Mouse (Mus musculus) embryonic facial prominence, embryonic 11.5 days (tissue): Measurements from ENCODE around the gene Pxdn. TPM values are rescaled to one million over a fixed set of nuclear protein-coding genes. Genes with fewer than 3 reads are reported as not detected.

Experiments used
- ATAC-seq: fragments of 200-750 bp; cut with Nextera tagmentation; replicated peaks from 2 replicates; pipeline ENCODE4 v1.8.0; 2017; ENCODE audit warnings: low read depth; ENCODE audit not compliant: insufficient number of reproducible peaks, low FRiP score, low TSS enrichment
- DNase-seq: peaks from one replicate; pipeline ENCODE4 v3.0.0-alpha.2; 2015; ENCODE audit warnings: low spot score
- H3K27ac ChIP-seq: fragments of 300-500 bp; sonication (generic); replicated peaks from 2 replicates; pipeline ENCODE4 v1.5.1; 2014; ENCODE audit warnings: mild to moderate bottlenecking, low read depth, low read length, control low read depth
- H3K27me3 ChIP-seq: fragments of 300-500 bp; sonication (generic); 2 replicates; pipeline ENCODE4 v1.6.1; 2014; ENCODE audit warnings: mild to moderate bottlenecking, low read length, moderate library complexity, mixed read lengths; ENCODE audit not compliant: control insufficient read depth, insufficient read depth
- H3K36me3 ChIP-seq: fragments of 300-500 bp; sonication (generic); replicated peaks from 2 replicates; pipeline ENCODE4 v1.6.1; 2014; ENCODE audit warnings: low read depth, mild to moderate bottlenecking, low read length, moderate library complexity, mixed read lengths; ENCODE audit not compliant: control insufficient read depth, insufficient read depth
- H3K4me1 ChIP-seq: fragments of 300-500 bp; sonication (generic); 2 replicates; pipeline ENCODE4 v1.6.1; 2014; ENCODE audit warnings: low read length, mixed read lengths; ENCODE audit not compliant: control insufficient read depth, insufficient read depth
- H3K4me2 ChIP-seq: fragments of 300-500 bp; sonication (generic); 2 replicates; pipeline ENCODE4 v1.6.1; 2014; ENCODE audit warnings: low read depth, mild to moderate bottlenecking, control low read depth, low read length, moderate library complexity
- H3K4me3 ChIP-seq: fragments of 300-500 bp; sonication (generic); 2 replicates; pipeline ENCODE4 v1.5.1; 2014; ENCODE audit warnings: low read depth, low read length, control low read depth
- H3K9ac ChIP-seq: fragments of 300-500 bp; sonication (generic); replicated peaks from 2 replicates; pipeline ENCODE4 v1.6.1; 2014; ENCODE audit warnings: mild to moderate bottlenecking, control low read depth, low read length
- H3K9me3 ChIP-seq: fragments of 300-500 bp; sonication (generic); replicated peaks from 2 replicates; pipeline ENCODE4 v1.6.1; 2016; ENCODE audit warnings: mild to moderate bottlenecking, low read length, inconsistent platforms, mixed read lengths; ENCODE audit not compliant: control insufficient read depth
- WGBS: fragments of 180-500 bp; shearing (Covaris S2); extraction: QIAGEN DNeasy Blood & Tissue Kit; methylation state at CpG from one replicate; pipeline ENCODE4 v1.1.7; 2014; 5-methylcytosine and 5-hydroxymethylcytosine counted together
- polyA plus RNA-seq: library from polyadenylated mRNA; unstranded; fragments of >200 nt; fragmentation: Nextera tagmentation; extraction: Ambion mirVana; gene quantifications from 2 replicates; pipeline ENCODE4 v1.2.1, GENCODE M21; 2014

Pxdn gene
- polyA plus RNA-seq, 1 experiment from 2014 or later: 110 TPM

DNA sequence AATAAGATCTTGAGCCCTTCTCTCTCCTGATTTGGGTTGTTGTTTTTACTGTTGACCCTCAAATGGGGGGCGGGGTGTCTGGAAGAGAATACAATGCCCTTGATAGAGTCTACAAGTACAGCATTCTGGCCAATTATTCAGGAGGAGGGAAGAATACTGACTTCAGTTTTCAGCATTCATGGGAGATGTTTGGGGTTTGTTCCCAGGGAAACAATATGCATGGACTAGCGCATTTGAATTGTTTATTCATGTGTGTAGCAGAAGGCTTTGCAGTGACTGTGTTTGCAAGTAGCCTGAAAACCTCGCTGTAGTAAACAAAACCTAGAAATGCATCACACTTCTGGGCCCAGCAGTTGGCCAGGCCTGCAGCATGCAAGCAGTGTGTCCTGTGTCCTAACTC, 17.1 kb downstream of the Pxdn start:
- WGBS: 82% methylated on average over 3 of the region's 3 CpGs
- Histone ChIP-seq H3K27ac (0 out of 2 replicates have a peak overlapping the region, but pooled peaks have one; percentile 32), H3K36me3 (no peaks in the 10 kb centered on the region), H3K9ac (no peak overlapping the region), H3K4me2 (no peak overlapping the region), H3K4me3 (no peak overlapping the region), H3K27me3 (no peaks in the 10 kb centered on the region), H3K9me3 (no peaks in the 10 kb centered on the region), H3K4me1 (no peaks in the 10 kb centered on the region; the same call in 1 of the 2 replicates)
- ATAC-seq (no peak), DNase-seq (no peak)

DNA sequence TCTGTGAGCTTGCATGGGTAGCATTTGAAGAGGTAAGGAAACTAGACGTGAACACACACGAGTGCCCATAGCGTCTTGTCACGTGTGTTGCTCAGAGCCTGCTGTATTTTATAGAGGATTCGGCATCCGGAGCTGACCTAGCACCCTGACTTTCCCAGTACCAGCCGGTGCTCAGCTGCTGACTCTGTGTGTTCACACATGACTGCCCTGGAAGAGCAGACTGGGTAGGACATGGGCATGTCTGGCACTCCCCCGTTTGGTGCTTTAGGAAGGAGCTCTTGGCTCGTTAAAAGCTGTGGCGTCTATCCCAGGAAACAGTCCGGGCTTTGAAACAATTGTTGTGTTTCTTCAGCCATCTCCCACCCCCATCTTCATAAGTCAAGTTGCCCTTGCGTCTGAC, 19.6 kb downstream of the Pxdn start:
- no peak for ATAC-seq
- H3K9ac ChIP-seq: no peak overlapping the region
- H3K4me3 ChIP-seq: no peak overlapping the region
- no peaks in the 10 kb centered on the region for H3K36me3 ChIP-seq
- no peaks in the 10 kb centered on the region for H3K27me3 ChIP-seq
- WGBS: 88% methylated on average over 12 of the region's 12 CpGs
- H3K9me3 ChIP-seq: no peaks in the 10 kb centered on the region
- no peak for DNase-seq
- H3K4me1 ChIP-seq: no peaks in the 10 kb centered on the region; the same call in 1 of the 2 replicates
- H3K27ac ChIP-seq: no peak overlapping the region
- no peak overlapping the region for H3K4me2 ChIP-seq

DNA sequence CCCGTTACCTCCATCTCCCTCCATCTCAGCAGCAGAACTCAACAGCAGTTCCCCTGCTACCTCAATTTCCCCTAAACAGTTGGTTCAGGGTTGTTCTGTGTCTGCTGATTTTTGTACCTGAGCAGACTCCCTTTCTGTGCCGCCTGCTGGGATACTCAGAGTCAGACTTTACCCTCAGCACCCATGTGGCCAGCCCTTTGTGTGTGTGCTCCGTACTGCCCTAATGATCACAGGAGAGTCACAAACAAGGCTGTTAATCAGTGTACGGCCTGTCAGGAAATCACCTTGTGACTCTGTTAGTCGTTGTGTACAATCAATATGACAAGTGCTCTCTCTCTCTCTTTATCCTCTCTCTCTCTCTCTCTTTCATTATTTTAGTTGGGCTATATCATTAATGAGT, 21.2 kb downstream of the Pxdn start:
- no peak overlapping the region for H3K4me2 ChIP-seq
- H3K27me3 ChIP-seq: no peaks in the 10 kb centered on the region
- no peaks in the 10 kb centered on the region for H3K9me3 ChIP-seq
- H3K9ac ChIP-seq: no peak overlapping the region
- H3K27ac ChIP-seq: no peak overlapping the region
- no peak overlapping the region for H3K4me3 ChIP-seq
- 77% methylated on average over 5 of the region's 5 CpGs for WGBS
- no peaks in the 10 kb centered on the region; the same call in 1 of the 2 replicates for H3K4me1 ChIP-seq
- no peak for ATAC-seq
- H3K36me3 ChIP-seq: no peaks in the 10 kb centered on the region
- no peak for DNase-seq

DNA sequence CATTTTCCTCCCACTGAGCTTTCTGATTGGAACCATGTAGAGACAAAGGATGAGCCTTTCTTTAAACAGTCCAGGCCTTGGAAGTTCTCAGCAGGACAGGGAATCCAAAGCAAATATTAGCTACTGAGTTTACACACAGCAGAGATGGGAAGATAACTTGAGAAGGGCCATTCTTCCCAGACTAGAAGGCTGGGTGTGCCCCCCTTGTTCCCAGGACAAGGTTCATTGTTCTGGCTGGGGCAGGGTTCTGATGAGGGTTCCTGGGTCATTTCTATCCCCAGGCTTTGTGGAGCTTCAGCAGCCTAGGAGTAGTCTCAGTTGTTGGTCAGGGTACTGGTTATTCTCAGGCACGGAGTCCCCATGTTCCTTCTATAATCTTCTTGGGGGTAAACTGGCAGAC, 23.6 kb downstream of the Pxdn start:
- Histone ChIP-seq H3K27ac (no peak overlapping the region), H3K4me3 (no peak overlapping the region), H3K36me3 (no peaks in the 10 kb centered on the region), H3K9ac (no peak overlapping the region), H3K9me3 (no peaks in the 10 kb centered on the region), H3K27me3 (no peaks in the 10 kb centered on the region), H3K4me2 (no peak overlapping the region), H3K4me1 (no peaks in the 10 kb centered on the region)
- ATAC-seq (no peak), DNase-seq (no peak)
- WGBS: 86% methylated on average over 1 of the region's 1 CpGs

GRCm38 (mm10) chr12:29965016-29965415, 27.6 kb downstream of the Pxdn start:
- Histone ChIP-seq H3K9me3 (no peaks in the 10 kb centered on the region), H3K9ac (no peak overlapping the region), H3K27ac (no peak overlapping the region), H3K4me1 (no peaks in the 10 kb centered on the region), H3K4me3 (no peak overlapping the region), H3K27me3 (no peaks in the 10 kb centered on the region), H3K36me3 (no peaks in the 10 kb centered on the region), H3K4me2 (no peak overlapping the region)
- DNase-seq (no peak), ATAC-seq (no peak)
- WGBS: 94% methylated on average over 6 of the region's 6 CpGs

DNA sequence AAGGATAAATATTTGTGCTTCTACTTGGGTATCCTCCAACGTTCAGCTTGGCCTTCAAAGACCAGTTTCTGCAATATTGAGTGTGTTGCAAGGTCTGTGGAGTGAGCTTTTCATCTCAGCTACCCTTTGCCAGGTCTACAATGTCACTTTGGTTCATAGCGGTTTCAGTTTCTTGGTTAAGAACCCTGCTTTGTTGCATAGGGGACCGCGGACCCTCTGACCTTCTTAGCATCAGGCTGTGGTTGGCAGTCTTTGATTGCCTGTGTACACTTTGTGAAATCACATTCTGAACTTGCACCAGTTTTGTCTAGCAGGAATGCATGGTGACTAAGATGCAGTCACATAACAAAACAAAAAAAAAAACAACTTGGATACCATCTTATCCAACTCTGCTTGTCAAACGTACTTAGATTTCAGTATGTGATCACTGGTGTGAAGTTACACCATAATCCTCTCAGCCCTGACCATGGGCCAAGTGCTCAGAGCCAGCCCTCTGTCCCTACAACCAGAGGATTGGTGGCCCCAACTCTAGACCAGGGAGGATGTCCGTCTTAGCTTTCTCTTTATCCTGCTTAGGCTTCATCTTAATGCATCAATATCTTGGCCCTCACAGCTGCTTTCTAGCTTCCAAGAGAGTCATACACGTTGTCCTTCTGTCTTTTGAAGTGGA, 34.5 kb downstream of the Pxdn start:
- H3K36me3 ChIP-seq: no peaks in the 10 kb centered on the region; the same call in 1 of the 2 replicates
- H3K9me3 ChIP-seq: no peaks in the 10 kb centered on the region
- no peak overlapping the region for H3K4me2 ChIP-seq

DNA sequence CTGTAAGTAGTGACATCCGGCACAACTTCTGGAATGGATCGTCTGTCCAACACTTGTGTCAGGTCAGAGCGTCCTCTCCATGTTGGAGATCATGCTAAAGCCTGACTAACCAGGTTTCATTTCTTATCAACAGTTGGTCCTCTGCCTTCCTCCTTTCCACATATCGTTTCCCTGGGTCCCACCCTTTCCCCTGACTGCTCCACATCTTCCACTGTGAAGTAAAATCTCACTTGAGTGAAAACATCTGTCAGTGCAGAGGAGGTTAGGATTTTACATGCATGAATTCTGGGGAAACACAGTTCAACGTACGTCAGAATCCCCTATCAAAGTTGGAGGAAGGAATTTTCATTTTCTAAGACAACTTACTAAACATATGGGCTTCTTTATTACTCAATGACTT, 35.1 kb downstream of the Pxdn start:
- no peak overlapping the region for H3K4me3 ChIP-seq
- no peaks in the 10 kb centered on the region; the same call in 1 of the 2 replicates for H3K36me3 ChIP-seq
- H3K9ac ChIP-seq: no peak overlapping the region
- H3K27me3 ChIP-seq: no peaks in the 10 kb centered on the region
- WGBS: 60% methylated on average over 6 of the region's 6 CpGs
- no peak overlapping the region for H3K27ac ChIP-seq
- H3K4me1 ChIP-seq: no peaks in the 10 kb centered on the region; the same call in 1 of the 2 replicates
- no peak overlapping the region for H3K4me2 ChIP-seq
- no peaks in the 10 kb centered on the region for H3K9me3 ChIP-seq
- peak; percentile 59 for DNase-seq
- no peak for ATAC-seq

More for the DNA sequence above, 34.5 kb downstream of the Pxdn start:
- no peaks in the 10 kb centered on the region for H3K27me3 ChIP-seq
- H3K4me1 ChIP-seq: no peaks in the 10 kb centered on the region; the same call in 1 of the 2 replicates
- ATAC-seq (no peak), DNase-seq (no peak)
- no peak overlapping the region for H3K4me3 ChIP-seq
- no peak overlapping the region for H3K27ac ChIP-seq
- H3K9ac ChIP-seq: no peak overlapping the region
- 84% methylated on average over 7 of the region's 7 CpGs for WGBS

DNA sequence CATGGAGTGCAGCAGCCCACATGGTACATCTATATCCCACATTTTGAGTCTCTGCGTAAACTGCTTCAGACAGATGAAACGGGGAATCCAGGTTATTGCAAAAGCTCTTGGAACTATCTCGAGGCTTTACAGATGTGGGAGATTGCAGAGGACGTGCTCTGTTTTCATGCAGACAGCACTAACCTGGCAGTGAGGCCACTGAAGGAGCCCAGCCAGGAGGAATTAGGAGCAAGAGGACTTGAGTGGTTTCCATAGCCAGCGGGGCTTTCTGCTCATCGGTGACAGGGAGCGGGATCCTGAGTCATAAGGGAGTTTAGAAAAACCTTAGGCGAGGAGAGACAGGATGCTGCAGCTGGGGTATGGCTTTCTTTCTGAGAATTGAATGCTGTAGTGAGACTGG, 42.7 kb downstream of the Pxdn start:
- no peak for DNase-seq
- Histone ChIP-seq H3K27me3 (no peaks in the 10 kb centered on the region), H3K9ac (no peak overlapping the region), H3K9me3 (no peaks in the 10 kb centered on the region), H3K4me1 (no peaks in the 10 kb centered on the region), H3K4me3 (no peak overlapping the region), H3K27ac (no peak overlapping the region), H3K4me2 (no peak overlapping the region), H3K36me3 (peaks cover 8% of the 10 kb centered on the region)
- 64% methylated on average over 8 of the region's 8 CpGs for WGBS
- no peak for ATAC-seq
